Mouse (Mus musculus): ENCODE results near the gene Akt2.
"Not testable (repeated sequence)": the region's sequence is repeated elsewhere in the genome, so short reads cannot be mapped to it uniquely, and the experiment has no call there.

- not testable (repeated sequence) for TF ChIP-seq CTCF (IDR thresholded peaks at IDR 0.05; ENCODE audit: control insufficient read depth, insufficient read depth, insufficient read length); USF1 (IDR thresholded peaks at IDR 0.05; ENCODE audit: low read depth); MAX (IDR thresholded peaks at IDR 0.05); MYOG (IDR thresholded peaks at IDR 0.05; ENCODE audit: control insufficient read depth, extremely low read depth, insufficient read length)
These were observed 37.5 kb downstream of the Akt2 start for GRCm38 (mm10) chr7:27628816-27629215.

Measured in C2C12 (cell line).